Mouse (Mus musculus) gastrocnemius, postnatal 36 days (tissue): ENCODE data around the gene Thnsl1. TPM values are rescaled to one million over a fixed set of nuclear protein-coding genes. Genes with fewer than 3 reads are reported as not detected.

Source experiments
- DNase-seq, 2 experiments: peaks; one replicate each; pipeline ENCODE4 v3.0.0; 2022
- intact Hi-C: fragments of 180-260 bp; cut with DNase I; formaldehyde crosslinking; loops from one replicate; pipeline ENCODE4 v1.15.1; 2025
- long read RNA-seq, 2 experiments: library from polyadenylated mRNA; stranded (forward); transcript quantifications; one replicate each; pipeline ENCODE4 v2.0.0; 2021
- total RNA-seq, 2 experiments: library from RNA; stranded (reverse); gene quantifications; 2 replicates each; pipeline ENCODE4 v1.2.3; 2021

Gene Thnsl1
- 1 to 10 TPM; 2.6 to 3.1 TPM for total RNA-seq
- long read RNA-seq, experiment 1, transcript Thnsl1-201 (3 exons, 3,899 nt) = major isoform, 7 of 10 reads
- long read RNA-seq, experiment 1, partial matches to known transcripts = 0 of 10 reads
- long read RNA-seq, experiment 1, other reads (novel, unspliced or antisense) = 2 of 10 reads
- long read RNA-seq, experiment 2, partial matches to known transcripts = 0 of 5 reads
- long read RNA-seq, experiment 2, other reads (novel, unspliced or antisense) = 1 of 5 reads

GRCm38 (mm10) chr2:21204912-21205830, at the start of gene Thnsl1, which contains the start of gene Enkur:
TSS of gene Thnsl1 (plus strand) at chr2:21205724.
TSS of gene Enkur (minus strand) at chr2:21205365.
- intact Hi-C loops = no loop called here
- peak; percentile 97 to 100 for DNase-seq

GRCm38 (mm10) chr2:21164296-21164695, 41.2 kb upstream of the Thnsl1 start:
- intact Hi-C loops = no loop called here

GRCm38 (mm10) chr2:21167916-21168315, 37.6 kb upstream of the Thnsl1 start:
- peak; percentile 8 to 22 for DNase-seq
- intact Hi-C loops = no loop called here

More at GRCm38 (mm10) chr2:21164296-21164695, 41.2 kb upstream of the Thnsl1 start:
- peak in 1 of 2 experiments; percentile 13 for DNase-seq

GRCm38 (mm10) chr2:21172797-21173196, 32.7 kb upstream of the Thnsl1 start:
- DNase-seq = no peak
- intact Hi-C loops = no loop called here

- intact Hi-C loops = no loop called here
These were observed 26.4 kb upstream of the Thnsl1 start for GRCm38 (mm10) chr2:21179136-21179535.

GRCm38 (mm10) chr2:21182811-21183210, 22.7 kb upstream of the Thnsl1 start:
- intact Hi-C loops = no loop called here
- peak in 1 of 2 experiments; percentile 29 for DNase-seq

More at GRCm38 (mm10) chr2:21179136-21179535, 26.4 kb upstream of the Thnsl1 start:
- no peak for DNase-seq

GRCm38 (mm10) chr2:21187576-21187975, 17.9 kb upstream of the Thnsl1 start:
- intact Hi-C loops = loop anchor here (1.0 to 5.0 kb wide), 2 partner anchors 220 to 289 kb away; partner anchors contain the start of gene Arhgap21
- DNase-seq = peak; percentile 24 to 59

- no peak for DNase-seq
- intact Hi-C loops = loop anchor here (5.0 kb wide), 1 partner anchor 221 kb away; the partner anchor contains the start of gene Arhgap21
These were observed 16.9 kb upstream of the Thnsl1 start for GRCm38 (mm10) chr2:21188610-21189009.

GRCm38 (mm10) chr2:21191232-21191631, 14.3 kb upstream of the Thnsl1 start:
- intact Hi-C loops = no loop called here
- DNase-seq = no peak

- DNase-seq = no peak
- intact Hi-C loops = no loop called here
These were observed 10.3 kb upstream of the Thnsl1 start for GRCm38 (mm10) chr2:21195233-21195632.

GRCm38 (mm10) chr2:21199051-21199450, 6.5 kb upstream of the Thnsl1 start:
- intact Hi-C loops = no loop called here
- DNase-seq = no peak

- DNase-seq = no peak
- intact Hi-C loops = no loop called here
These were observed 2.8 kb upstream of the Thnsl1 start for GRCm38 (mm10) chr2:21202754-21203153.

- intact Hi-C loops = no loop called here
- no peak for DNase-seq
These were observed 271 bp downstream of the Thnsl1 start for GRCm38 (mm10) chr2:21205831-21206159.

- no peak for DNase-seq
- intact Hi-C loops = no loop called here
These were observed 754 bp downstream of the Thnsl1 start for GRCm38 (mm10) chr2:21206278-21206677.

GRCm38 (mm10) chr2:21211361-21211760, 5.8 kb downstream of the Thnsl1 start:
- DNase-seq = no peak
- intact Hi-C loops = no loop called here

- DNase-seq = no peak
- intact Hi-C loops = no loop called here
These were observed 8.8 kb downstream of the Thnsl1 start for GRCm38 (mm10) chr2:21214322-21214721.

GRCm38 (mm10) chr2:21215284-21215683, 9.8 kb downstream of the Thnsl1 start:
- intact Hi-C loops = no loop called here
- no peak for DNase-seq

- no peak for DNase-seq
- intact Hi-C loops = no loop called here
These were observed 17.2 kb downstream of the Thnsl1 start for GRCm38 (mm10) chr2:21222453-21223384.

- intact Hi-C loops = no loop called here
These were observed 24.8 kb downstream of the Thnsl1 start for GRCm38 (mm10) chr2:21230276-21230675.

GRCm38 (mm10) chr2:21231147-21231546, 25.6 kb downstream of the Thnsl1 start:
- DNase-seq = no peak
- intact Hi-C loops = no loop called here

More at GRCm38 (mm10) chr2:21230276-21230675, 24.8 kb downstream of the Thnsl1 start:
- no peak for DNase-seq
